Mouse (Mus musculus) CH12.LX (cell line): ENCODE data around the gene Tfap2a. TPM values are rescaled to one million over a fixed set of nuclear protein-coding genes. Genes with fewer than 3 reads are reported as not detected.

ENCODE experiments used
- DNase-seq: peaks from one replicate; pipeline ENCODE4 v3.0.0-alpha.2; 2013; ENCODE audit errors: extremely low read depth
- H3K27ac ChIP-seq: 2 replicates; pipeline ENCODE4 v1.5.1; 2012; ENCODE audit warnings: low read depth, mild to moderate bottlenecking, control low read depth, moderate library complexity; ENCODE audit not compliant: insufficient read depth
- H3K27me3 ChIP-seq: replicated peaks from 2 replicates; pipeline ENCODE3; 2012; ENCODE audit warnings: inconsistent platforms
- H3K36me3 ChIP-seq, 2 experiments: replicated peaks in 1 of 2; 2 replicates each; pipeline versions ENCODE3 to v1.6.1; 2012; ENCODE audit warnings: inconsistent platforms in 1 of 2, low read length in 1 of 2, mild to moderate bottlenecking in 1 of 2, mixed read lengths in 1 of 2, moderate library complexity in 1 of 2; ENCODE audit not compliant: control insufficient read depth in 1 of 2, insufficient read depth in 1 of 2
- H3K4me1 ChIP-seq, 2 experiments: 2 replicates each; pipeline ENCODE4 v1.6.1; 2012; ENCODE audit warnings: inconsistent platforms in 1 of 2, moderate library complexity in 1 of 2; ENCODE audit not compliant: insufficient read depth in 2 of 2, control insufficient read depth in 1 of 2
- H3K4me2 ChIP-seq: 2 replicates; pipeline ENCODE4 v1.6.1; 2012; ENCODE audit warnings: low read depth, mild to moderate bottlenecking, control low read depth; ENCODE audit not compliant: poor library complexity, insufficient read depth, severe bottlenecking
- H3K4me3 ChIP-seq, 3 experiments: fragments of 150-350 bp in 1 of 3; sonication (generic) in 1 of 3; replicated peaks in 1 of 3; 2 replicates each; pipeline versions ENCODE3 to v1.5.1; 2011 to 2012; ENCODE audit warnings: low read depth in 2 of 3, low read length in 2 of 3, mild to moderate bottlenecking in 2 of 3, moderate library complexity in 2 of 3, control low read depth in 1 of 3, improper control_type of control experiment in 1 of 3, inconsistent platforms in 1 of 3, mixed read lengths in 1 of 3; ENCODE audit not compliant: poor library complexity in 1 of 3
- H3K79me2 ChIP-seq: replicated peaks from 2 replicates; pipeline ENCODE4 v1.6.1; 2012; ENCODE audit warnings: mild to moderate bottlenecking, moderate library complexity; ENCODE audit not compliant: control insufficient read depth, poor library complexity, insufficient read depth, severe bottlenecking; ENCODE audit errors: extremely low read depth
- H3K9ac ChIP-seq: 2 replicates; pipeline ENCODE4 v1.6.1; 2012; ENCODE audit warnings: low read depth, mild to moderate bottlenecking, control low read depth, moderate library complexity; ENCODE audit not compliant: insufficient read depth
- H3K9me3 ChIP-seq: replicated peaks from 2 replicates; pipeline ENCODE3; 2012; ENCODE audit warnings: low read length, inconsistent platforms, mixed read lengths
- CTCF ChIP-seq, 2 experiments: IDR thresholded peaks in 1 of 2; conservative IDR thresholded peaks in 1 of 2; 2 replicates each; pipeline ENCODE4 v1.5.1; 2011 to 2012; ENCODE audit warnings: low read depth in 2 of 2, low read length in 2 of 2, improper control_type of control experiment in 1 of 2, inconsistent platforms in 1 of 2, mild to moderate bottlenecking in 1 of 2, moderate library complexity in 1 of 2
- ELF1 ChIP-seq: IDR thresholded peaks from 2 replicates; pipeline ENCODE4 v1.6.1; 2014; ENCODE audit warnings: low read depth, mild to moderate bottlenecking, inconsistent platforms, low read length, improper control_type of control experiment
- EP300 ChIP-seq: IDR thresholded peaks from 2 replicates; pipeline ENCODE4 v1.6.1; 2011; ENCODE audit warnings: low read length, improper control_type of control experiment
- ETS1 ChIP-seq: conservative IDR thresholded peaks from 2 replicates; pipeline ENCODE4 v1.6.1; 2012; ENCODE audit warnings: low read depth, mild to moderate bottlenecking, inconsistent platforms, low read length, improper control_type of control experiment, moderate library complexity
- HCFC1 ChIP-seq: IDR thresholded peaks from 2 replicates; pipeline ENCODE4 v1.6.1; 2012; ENCODE audit warnings: low read depth, mild to moderate bottlenecking, inconsistent platforms, low read length, improper control_type of control experiment
- IRF4 ChIP-seq: IDR thresholded peaks from 2 replicates; pipeline ENCODE4 v1.6.1; 2014; ENCODE audit warnings: low read depth, mild to moderate bottlenecking, inconsistent platforms, low read length, improper control_type of control experiment
- MAX ChIP-seq: IDR thresholded peaks from 2 replicates; pipeline ENCODE4 v1.6.1; 2011; ENCODE audit warnings: low read length, improper control_type of control experiment
- MAZ ChIP-seq: IDR thresholded peaks from 2 replicates; pipeline ENCODE4 v1.6.1; 2012; ENCODE audit warnings: low read depth, mild to moderate bottlenecking, inconsistent platforms, low read length, improper control_type of control experiment, moderate library complexity
- MYC ChIP-seq: IDR thresholded peaks from 2 replicates; pipeline ENCODE4 v1.6.1; 2011; ENCODE audit warnings: low read depth, mild to moderate bottlenecking, improper control_type of control experiment, low read length
- NELFE ChIP-seq: IDR thresholded peaks from 2 replicates; pipeline ENCODE4 v1.6.1; 2011; ENCODE audit warnings: low read depth, low read length, improper control_type of control experiment
- POLR2A ChIP-seq: IDR thresholded peaks from 2 replicates; pipeline ENCODE4 v1.6.1; 2011; ENCODE audit warnings: low read depth, mild to moderate bottlenecking, improper control_type of control experiment, low read length
- POLR2AphosphoS2 ChIP-seq: IDR thresholded peaks from 2 replicates; pipeline ENCODE4 v1.6.1; 2011; ENCODE audit warnings: low read depth, low read length, improper control_type of control experiment
- RAD21 ChIP-seq: IDR thresholded peaks from 2 replicates; pipeline ENCODE4 v1.6.1; 2011; ENCODE audit warnings: low read depth, mild to moderate bottlenecking, low read length, improper control_type of control experiment, moderate library complexity
- RCOR1 ChIP-seq: conservative IDR thresholded peaks from 2 replicates; pipeline ENCODE4 v1.6.1; 2012; ENCODE audit warnings: low read depth, mild to moderate bottlenecking, inconsistent platforms, low read length, improper control_type of control experiment
- SIN3A ChIP-seq: IDR thresholded peaks from 2 replicates; pipeline ENCODE4 v1.6.1; 2012; ENCODE audit warnings: low read length, improper control_type of control experiment, inconsistent platforms
- USF1 ChIP-seq: IDR thresholded peaks from 2 replicates; pipeline ENCODE4 v1.6.1; 2014; ENCODE audit warnings: low read depth, mild to moderate bottlenecking, inconsistent platforms, low read length, improper control_type of control experiment
- USF2 ChIP-seq: conservative IDR thresholded peaks from 2 replicates; pipeline ENCODE4 v1.6.1; 2011; ENCODE audit warnings: low read depth, low read length, improper control_type of control experiment
- ZKSCAN1 ChIP-seq: IDR thresholded peaks from 2 replicates; pipeline ENCODE4 v1.6.1; 2012; ENCODE audit warnings: low read depth, inconsistent platforms, low read length, improper control_type of control experiment, borderline replicate concordance
- ZMIZ1 ChIP-seq: IDR thresholded peaks from 2 replicates; pipeline ENCODE4 v1.6.1; 2012; ENCODE audit warnings: low read depth, mild to moderate bottlenecking, inconsistent platforms, low read length, improper control_type of control experiment
- dilution Hi-C: fragments of 300-500 bp; cut with MboI; formaldehyde crosslinking; loops from 2 replicates; pipeline ENCODE4 v1.14.3; 2020; ENCODE audit warnings: low sequenced_read_pairs; ENCODE audit not compliant: extremely low pct_unique_long_range_greater_than_20kb, extremely low pct_ligation_motif_present
- in situ Hi-C: fragments of 300-500 bp; cut with MboI; formaldehyde crosslinking; loops from 3 replicates; pipeline ENCODE4 v1.14.3; 2019; ENCODE audit warnings: low sequenced_read_pairs, low pct_ligation_motif_present, low pct_unique_long_range_greater_than_20kb, mixed read lengths
- polyA plus RNA-seq: library from polyadenylated mRNA; unstranded; fragments of >175 nt; gene quantifications from 2 replicates; pipeline ENCODE4 v1.2.1, GENCODE M21; 2012; ENCODE audit warnings: low read depth; ENCODE audit not compliant: insufficient read length
- total RNA-seq, 2 experiments: library from RNA; depleted of rRNA; stranded (reverse); fragments of 300-350 nt in 1 of 2; fragments of >200 nt in 1 of 2; gene quantifications; 2 replicates each; pipeline ENCODE4 v1.2.3; 2012 to 2014

Tfap2a gene
- total and polyA plus RNA-seq, 3 experiments: not detected

DNA sequence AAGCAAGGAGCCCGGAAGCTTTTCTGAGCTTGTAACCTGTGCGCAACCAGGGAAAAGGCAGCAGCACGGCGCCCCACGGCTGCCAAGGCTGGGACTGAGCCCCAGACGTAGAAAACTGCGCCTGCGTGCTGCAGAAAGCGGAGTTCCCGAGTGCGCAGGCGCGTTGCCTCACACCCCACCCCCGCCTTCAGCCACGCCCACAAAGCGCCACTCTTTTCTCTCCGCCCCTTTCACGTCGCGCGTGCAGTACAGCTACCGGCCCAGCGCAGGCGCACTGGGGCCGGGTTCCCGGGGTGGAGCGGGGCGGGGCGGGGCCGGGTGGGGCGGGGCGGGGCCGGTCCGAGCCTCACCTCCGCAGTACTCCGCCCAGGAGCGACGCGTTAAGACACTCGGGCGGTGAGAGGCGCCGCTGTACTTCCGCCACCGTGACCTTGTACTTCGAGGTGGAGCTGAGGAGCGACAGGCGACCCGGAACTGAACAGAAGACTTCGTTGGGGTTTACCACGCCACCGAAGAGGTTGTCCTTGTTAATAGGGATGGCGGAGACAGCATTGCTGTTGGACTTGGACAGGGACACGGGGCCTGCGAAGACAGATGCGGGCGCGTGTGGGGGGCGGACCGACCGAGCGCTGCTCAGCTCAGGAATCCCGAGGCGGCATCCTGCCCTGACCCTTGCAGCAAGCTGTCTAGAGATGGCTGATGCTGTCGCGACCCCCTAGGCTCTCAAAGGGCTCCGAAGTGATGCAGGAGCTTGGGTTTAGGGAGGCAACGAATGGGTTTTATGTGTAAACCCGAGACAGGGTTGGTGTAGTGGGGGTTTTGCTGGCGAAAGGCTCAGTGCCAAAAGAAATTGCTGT lies 15.2 kb downstream of the Tfap2a start:
- Histone ChIP-seq H3K9me3 (peaks cover 3% of the 10 kb centered on the region), H3K36me3 (no peaks in the 10 kb centered on the region), H3K4me2 (no peak overlapping the region), H3K4me3 (no peak overlapping the region), H3K4me1 (no peaks in the 10 kb centered on the region), H3K79me2 (no peaks in the 10 kb centered on the region), H3K27ac (no peak overlapping the region), H3K9ac (no peak overlapping the region), H3K27me3 (no peaks in the 10 kb centered on the region)
- dilution Hi-C loops: no loop called here
- no peak for TF ChIP-seq EP300
- no peak for TF ChIP-seq ZMIZ1
- TF ChIP-seq SIN3A: no peak
- TF ChIP-seq MAZ: no peak
- no peak for TF ChIP-seq POLR2A
- TF ChIP-seq IRF4: no peak
- no peak for DNase-seq
- in situ Hi-C loops: no loop called here

DNA sequence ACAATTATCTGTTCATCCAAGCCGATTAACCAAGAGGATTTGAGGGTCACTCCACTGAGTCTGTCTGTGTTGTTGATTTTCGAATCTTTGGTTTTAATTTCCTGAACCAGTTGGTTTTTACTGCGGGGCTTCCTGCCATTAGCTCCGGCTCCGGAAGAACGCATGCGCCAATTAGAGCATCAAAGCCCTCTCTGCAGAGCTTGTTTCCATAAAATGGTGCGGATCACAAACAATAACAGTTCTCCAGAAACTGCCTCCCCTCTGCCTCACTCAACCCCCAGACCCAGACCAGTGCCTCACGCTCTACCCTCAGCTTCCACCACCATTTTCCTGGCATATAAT lies 18.5 kb downstream of the Tfap2a start:
- Histone ChIP-seq H3K4me3 (no peak overlapping the region), H3K36me3 (no peaks in the 10 kb centered on the region), H3K4me2 (no peak overlapping the region), H3K27me3 (no peaks in the 10 kb centered on the region), H3K9ac (no peak overlapping the region), H3K27ac (no peak overlapping the region), H3K4me1 (peaks cover 0 to 3% of the 10 kb centered on the region in 2 experiments; a peak in 1 of 4 replicates), H3K79me2 (no peaks in the 10 kb centered on the region), H3K9me3 (peaks cover 3% of the 10 kb centered on the region)
- in situ Hi-C loops (no loop called here), dilution Hi-C loops (no loop called here)
- TF ChIP-seq ETS1: no peak
- TF ChIP-seq MYC: no peak
- no peak for TF ChIP-seq MAX
- DNase-seq: no peak

DNA sequence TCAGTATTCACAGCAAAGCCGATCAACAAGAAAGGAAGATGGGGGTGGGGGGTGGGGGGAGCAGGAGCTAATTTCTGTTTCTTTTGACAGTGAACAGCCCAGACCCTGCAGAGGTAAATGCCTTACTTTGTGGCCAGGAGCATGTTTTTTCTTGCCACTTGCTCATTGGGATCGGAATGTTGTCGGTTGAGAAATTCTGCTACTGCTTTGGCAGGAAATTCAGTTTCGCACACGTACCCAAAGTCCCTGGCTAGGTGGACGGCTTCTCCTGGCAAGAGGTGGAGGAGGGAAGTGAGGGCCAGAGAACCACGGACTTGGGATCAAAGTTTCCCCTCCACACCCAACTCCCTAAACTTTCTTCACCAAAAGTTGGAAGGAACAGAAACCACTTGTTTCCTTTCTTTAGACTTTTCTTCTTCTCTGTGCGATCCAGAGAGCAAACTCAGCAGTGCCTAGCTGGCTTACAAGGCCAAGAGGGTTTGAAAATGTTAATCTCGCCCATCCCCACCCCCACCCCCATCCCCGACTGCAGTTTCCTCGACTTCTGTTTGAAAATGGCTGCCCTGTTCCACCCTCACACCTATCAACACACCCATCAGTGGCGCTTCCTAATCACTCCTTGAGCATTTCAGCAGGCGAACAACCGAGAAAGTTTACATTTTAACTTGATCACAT lies 19.0 kb downstream of the Tfap2a start:
- Histone ChIP-seq H3K4me2 (no peak overlapping the region), H3K9ac (no peak overlapping the region), H3K27ac (no peak overlapping the region), H3K36me3 (no peaks in the 10 kb centered on the region), H3K27me3 (no peaks in the 10 kb centered on the region), H3K4me1 (peaks cover 0 to 3% of the 10 kb centered on the region in 2 experiments; a peak in 1 of 4 replicates), H3K4me3 (no peak overlapping the region), H3K9me3 (peaks cover 3% of the 10 kb centered on the region), H3K79me2 (no peaks in the 10 kb centered on the region)
- TF ChIP-seq ELF1 (no peak), EP300 (no peak), NELFE (no peak), SIN3A (no peak), POLR2AphosphoS2 (no peak), USF2 (no peak), MAX (no peak), CTCF (conservative IDR thresholded peaks at IDR 0.05 in 1 of 2, IDR thresholded peaks at IDR 0.05 in 1 of 2; ENCODE audit: low read depth in 2 of 2, low read length in 2 of 2) (no peak), ZKSCAN1 (no peak), USF1 (no peak), RAD21 (no peak), RCOR1 (no peak), HCFC1 (no peak)
- DNase-seq: no peak
- dilution Hi-C loops: no loop called here
- in situ Hi-C loops: no loop called here
